Mouse (Mus musculus): ENCODE measurements around the gene Mylk3.

- TF ChIP-seq EP300 (IDR thresholded peaks at IDR 0.05; ENCODE audit: insufficient read depth, low read depth, low read length): no peak
- TF ChIP-seq POLR2A (IDR thresholded peaks at IDR 0.05; ENCODE audit: insufficient read depth, low read length): no peak
- no peak for TF ChIP-seq CTCF (IDR thresholded peaks at IDR 0.05; ENCODE audit: low read depth, low read length)
Measured at GRCm38 (mm10) chr8:85431281-85432167, 45.4 kb upstream of the Mylk3 start.

All from ES-Bruce4 (cell line).